ENCODE assay signal across 8 mouse cellular contexts in the genomic region with DNA sequence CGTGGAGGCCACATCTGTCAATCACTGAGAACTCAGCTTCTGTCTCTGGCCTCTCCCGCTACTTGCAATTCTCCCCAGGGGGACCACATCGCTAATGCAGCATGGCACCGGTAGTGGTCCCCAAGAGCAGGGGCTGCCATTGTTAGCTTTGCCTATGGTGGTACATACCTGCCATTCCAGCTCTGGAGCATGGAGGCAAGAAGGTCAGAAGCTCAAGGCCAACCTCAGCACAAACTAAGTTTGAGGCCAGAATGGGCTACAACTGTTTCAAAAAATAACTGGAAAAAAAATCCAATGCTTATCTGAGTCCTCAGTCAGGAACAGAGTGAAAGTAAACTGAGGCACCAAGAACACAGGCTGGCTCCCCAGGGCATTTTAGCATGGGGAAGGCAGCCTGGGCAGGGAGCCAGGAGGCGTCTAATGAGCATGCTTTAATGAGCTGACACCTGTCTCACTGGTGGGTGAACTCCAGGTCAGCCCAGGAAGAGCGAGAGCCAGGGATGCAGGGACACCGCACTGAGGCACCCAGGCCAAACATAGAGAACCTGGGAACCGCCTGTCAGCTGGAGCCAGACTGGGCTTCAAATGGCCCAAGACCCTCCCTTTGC. TPM values are rescaled to one million over a fixed set of nuclear protein-coding genes. Genes with fewer than 3 reads are reported as not detected.
A peak's percentile ranks its signal among the peaks of the same experiment; 100 is the strongest.
DNase-seq lines count a peak whose midpoint lies in the region; ATAC-seq lines count a peak whose summit lies in the region.
"Had no signal": no experiment of that assay in that cellular context is flagged by ENCODE, and none has a peak within 500 bp of the region (broad histone marks: within the 10 kb centered on the region; RNA-seq: fewer than 3 reads in every experiment).

No protein-coding gene starts in this region.

- H3K9ac ChIP-seq in hindbrain, embryonic 12.5 days = peak overlapping the region; percentile 62
- peak overlapping the region; percentile 46; the same call in 1 of the 2 replicates for H3K9ac ChIP-seq in liver, embryonic 11.5 days (ENCODE audit: low read depth, low read length)

- no peak for ATAC-seq in hindbrain, embryonic 12.5 days (ENCODE audit: low FRiP score)
- ATAC-seq in liver, embryonic 11.5 days (replicated peaks; ENCODE audit: low FRiP score) = no peak

- no peaks in the 10 kb centered on the region for H3K27me3 ChIP-seq in hindbrain, embryonic 12.5 days
- peaks cover 36% of the 10 kb centered on the region for H3K27me3 ChIP-seq in liver, embryonic 11.5 days (replicated peaks; ENCODE audit: control insufficient read depth, insufficient read depth, low read length)

- H3K4me3 ChIP-seq in hindbrain, embryonic 12.5 days = peak overlapping the region; percentile 32
- peak overlapping the region; percentile 41 for H3K4me3 ChIP-seq in liver, embryonic 11.5 days (ENCODE audit: low read depth, low read length)

- H3K4me2 ChIP-seq in hindbrain, embryonic 12.5 days (replicated peaks) = peak overlapping the region; percentile 61
- peak overlapping the region; percentile 82 for H3K4me2 ChIP-seq in liver, embryonic 11.5 days

- 36% methylated on average over 8 of the region's 8 CpGs for WGBS in hindbrain, embryonic 12.5 days
- 60% methylated on average over 8 of the region's 8 CpGs for WGBS in liver, embryonic 11.5 days

- peaks cover 26% of the 10 kb centered on the region; the same call in 1 of the 2 replicates for H3K36me3 ChIP-seq in hindbrain, embryonic 12.5 days
- H3K36me3 ChIP-seq in liver, embryonic 11.5 days (ENCODE audit: control insufficient read depth, insufficient read depth, low read length) = peaks cover 15% of the 10 kb centered on the region

- peaks cover 53% of the 10 kb centered on the region for H3K4me1 ChIP-seq in hindbrain, embryonic 12.5 days
- peaks cover 45% of the 10 kb centered on the region for H3K4me1 ChIP-seq in liver, embryonic 11.5 days (replicated peaks; ENCODE audit: control insufficient read depth, insufficient read depth, low read length)

- H3K9me3 ChIP-seq in hindbrain, embryonic 12.5 days (replicated peaks) = no peaks in the 10 kb centered on the region
- no peaks in the 10 kb centered on the region for H3K9me3 ChIP-seq in liver, embryonic 11.5 days (ENCODE audit: control insufficient read depth, low read length)

- peak; percentile 64 for DNase-seq in testis, postnatal 14 days (ENCODE audit: low spot score)
- no peak for DNase-seq in testis, postnatal 10 days (ENCODE audit: low spot score)
- no peak for DNase-seq in liver, embryonic 11.5 days (ENCODE audit: low spot score)
- DNase-seq in frontal cortex, postnatal 14 days (ENCODE audit: low spot score in 2 of 2) = no peak
- DNase-seq in natural killer cell, adult 2 months (ENCODE audit: low spot score in 2 of 2) = no peak
- no peak for DNase-seq in thymus, postnatal 4 days

- H3K27ac ChIP-seq in hindbrain, embryonic 12.5 days = peak overlapping the region; percentile 79
- H3K27ac ChIP-seq in liver, embryonic 11.5 days (ENCODE audit: low read depth, low read length) = no peak overlapping the region
- H3K27ac ChIP-seq: macrophage had no signal

RNA-seq across cellular contexts. Expression of gene Nr2f6, which starts 5.2 kb away (rescaled TPM):
- polyA plus RNA-seq in hindbrain, embryonic 12.5 days (2016; fragmentation: Nextera tagmentation; extraction: Ambion mirVana) = 61.2 and 65.2 TPM in 2 replicates
- 43.7 and 44.6 TPM in 2 replicates for polyA plus RNA-seq in liver, embryonic 11.5 days (2014; fragmentation: Nextera tagmentation; extraction: Ambion mirVana)

RNA-seq across cellular contexts. Expression of gene Ocel1, which starts 5.4 kb away (rescaled TPM):
- 5.8 and 6.7 TPM in 2 replicates for polyA plus RNA-seq in hindbrain, embryonic 12.5 days (2016; fragmentation: Nextera tagmentation; extraction: Ambion mirVana)
- 5.8 and 6.9 TPM in 2 replicates for polyA plus RNA-seq in liver, embryonic 11.5 days (2014; fragmentation: Nextera tagmentation; extraction: Ambion mirVana)

RNA-seq across cellular contexts. Expression of gene Use1, which starts 9.9 kb away (rescaled TPM):
- polyA plus RNA-seq in hindbrain, embryonic 12.5 days (2016; fragmentation: Nextera tagmentation; extraction: Ambion mirVana) = 80.8 and 82.4 TPM in 2 replicates
- polyA plus RNA-seq in liver, embryonic 11.5 days (2014; fragmentation: Nextera tagmentation; extraction: Ambion mirVana) = 86.9 and 97.8 TPM in 2 replicates

RNA-seq across cellular contexts. Expression of gene Ushbp1, which starts 19.1 kb away (rescaled TPM):
- 5.7 and 6.8 TPM in 2 replicates for polyA plus RNA-seq in hindbrain, embryonic 12.5 days (2016; fragmentation: Nextera tagmentation; extraction: Ambion mirVana)
- 6.6 and 6.7 TPM in 2 replicates for polyA plus RNA-seq in liver, embryonic 11.5 days (2014; fragmentation: Nextera tagmentation; extraction: Ambion mirVana)
- polyA plus RNA-seq: macrophage had no signal

RNA-seq across cellular contexts. Expression of gene Babam1, which starts 20.1 kb away (rescaled TPM):
- polyA plus RNA-seq in hindbrain, embryonic 12.5 days (2016; fragmentation: Nextera tagmentation; extraction: Ambion mirVana) = 91.1 and 104 TPM in 2 replicates
- polyA plus RNA-seq in liver, embryonic 11.5 days (2014; fragmentation: Nextera tagmentation; extraction: Ambion mirVana) = 102 and 111 TPM in 2 replicates
